Mouse (Mus musculus) ES-Bruce4 (cell line): Measurements from ENCODE around the gene Lpin2. TPM values are rescaled to one million over a fixed set of nuclear protein-coding genes. Genes with fewer than 3 reads are reported as not detected.

ENCODE experiments used
- H3K27ac ChIP-seq: 2 replicates; pipeline ENCODE4 v1.5.1; 2012; ENCODE audit warnings: low read length, inconsistent platforms; ENCODE audit not compliant: insufficient read depth
- H3K27me3 ChIP-seq: 2 replicates; pipeline ENCODE4 v1.6.1; 2012; ENCODE audit warnings: mild to moderate bottlenecking, low read length, inconsistent platforms; ENCODE audit not compliant: control insufficient read depth, poor library complexity, insufficient read depth, severe bottlenecking
- H3K36me3 ChIP-seq: 2 replicates; pipeline ENCODE4 v1.6.1; 2012; ENCODE audit warnings: inconsistent platforms, mild to moderate bottlenecking, low read length, moderate library complexity; ENCODE audit not compliant: control insufficient read depth, poor library complexity, insufficient read depth, severe bottlenecking
- H3K4me1 ChIP-seq: one replicate; pipeline ENCODE4 v1.8.1; 2011; ENCODE audit warnings: low read length; ENCODE audit not compliant: control insufficient read depth, insufficient read depth
- H3K4me3 ChIP-seq: 2 replicates; pipeline ENCODE4 v1.5.1; 2011; ENCODE audit warnings: low read depth, mild to moderate bottlenecking, low read length
- H3K9ac ChIP-seq: 2 replicates; pipeline ENCODE4 v1.6.1; 2012; ENCODE audit warnings: low read depth, mild to moderate bottlenecking, inconsistent platforms; ENCODE audit not compliant: poor library complexity, severe bottlenecking
- H3K9me3 ChIP-seq: replicated peaks from 2 replicates; pipeline ENCODE4 v1.6.1; 2012; ENCODE audit warnings: mild to moderate bottlenecking, low read length, inconsistent platforms; ENCODE audit not compliant: control insufficient read depth, poor library complexity, insufficient read depth, severe bottlenecking
- CTCF ChIP-seq: IDR thresholded peaks from one replicate; pipeline ENCODE4 v1.8.1; 2011; ENCODE audit warnings: low read depth, low read length
- EP300 ChIP-seq: IDR thresholded peaks from 2 replicates; pipeline ENCODE4 v1.6.1; 2011; ENCODE audit warnings: low read depth, low read length; ENCODE audit not compliant: insufficient read depth
- POLR2A ChIP-seq: IDR thresholded peaks from one replicate; pipeline ENCODE4 v1.8.1; 2011; ENCODE audit warnings: low read length; ENCODE audit not compliant: insufficient read depth
- polyA plus RNA-seq: library from polyadenylated mRNA; stranded (reverse); fragments of >200 nt; gene quantifications from 2 replicates; pipeline ENCODE4 v1.2.4, GENCODE M21; 2011; ENCODE audit warnings: low read depth; ENCODE audit not compliant: missing spikeins, insufficient read depth, insufficient read length

Lpin2 gene
- polyA plus RNA-seq, 1 experiment, result 19.2 TPM

- H3K9me3 ChIP-seq, result no peaks in the 10 kb centered on the region
- no peaks in the 10 kb centered on the region for H3K4me1 ChIP-seq
- no peaks in the 10 kb centered on the region for H3K27me3 ChIP-seq
- no peak overlapping the region for H3K9ac ChIP-seq
- no peak overlapping the region for H3K27ac ChIP-seq
- H3K36me3 ChIP-seq, result no peaks in the 10 kb centered on the region
- H3K4me3 ChIP-seq, result no peak overlapping the region
- TF ChIP-seq CTCF, result no peak
- no peak for TF ChIP-seq POLR2A
- TF ChIP-seq EP300, result no peak
These were observed 105.2 kb downstream of the Lpin2 start for GRCm38 (mm10) chr17:71287586-71287985.

GRCm38 (mm10) chr17:71288145-71288758, 105.9 kb downstream of the Lpin2 start:
- no peak overlapping the region for H3K4me3 ChIP-seq
- no peaks in the 10 kb centered on the region for H3K4me1 ChIP-seq
- no peak overlapping the region for H3K9ac ChIP-seq
- H3K9me3 ChIP-seq, result no peaks in the 10 kb centered on the region
- TF ChIP-seq EP300 (no peak), CTCF (no peak), POLR2A (no peak)
- no peaks in the 10 kb centered on the region for H3K36me3 ChIP-seq
- no peaks in the 10 kb centered on the region for H3K27me3 ChIP-seq
- no peak overlapping the region for H3K27ac ChIP-seq

DNA sequence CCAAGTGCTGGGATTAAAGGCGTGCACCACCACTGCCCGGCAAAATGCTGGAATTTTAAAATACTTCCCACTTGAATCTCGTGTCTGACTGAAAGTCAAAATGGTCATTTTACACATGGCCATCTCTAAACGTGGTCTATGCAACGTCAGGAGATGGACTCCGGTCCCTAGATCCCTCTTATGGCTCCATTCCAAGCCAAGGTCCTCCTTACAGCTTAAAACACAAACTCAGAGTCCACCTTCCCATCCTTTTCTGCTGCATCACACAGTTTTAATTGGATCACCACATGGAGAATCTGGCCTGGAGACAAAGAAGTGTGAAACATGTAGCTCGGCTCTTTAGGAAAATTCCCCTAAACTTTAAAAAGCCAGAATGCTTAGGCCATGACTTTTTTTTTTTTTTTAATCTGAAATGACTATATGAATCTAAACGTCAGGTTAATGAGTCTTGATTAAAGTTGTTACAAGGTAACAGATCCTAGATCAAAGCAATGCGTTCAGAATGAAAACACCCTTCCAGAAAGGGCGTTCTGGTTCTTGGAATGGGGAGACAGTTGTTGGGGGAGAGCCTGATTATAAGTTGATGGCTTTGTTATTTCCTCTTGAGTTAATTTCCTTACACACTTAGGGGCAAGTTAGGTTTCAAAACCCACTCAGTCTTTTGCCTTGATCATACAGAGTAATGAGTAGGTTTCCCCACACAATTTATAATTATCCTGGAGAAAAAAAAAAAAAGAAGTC, 106.6 kb downstream of the Lpin2 start:
- H3K36me3 ChIP-seq, result no peaks in the 10 kb centered on the region
- TF ChIP-seq EP300 (no peak), CTCF (no peak)
- no peaks in the 10 kb centered on the region for H3K9me3 ChIP-seq
- H3K27ac ChIP-seq, result no peak overlapping the region
- H3K9ac ChIP-seq, result no peak overlapping the region
- no peaks in the 10 kb centered on the region for H3K4me1 ChIP-seq
- no peaks in the 10 kb centered on the region for H3K27me3 ChIP-seq
- H3K4me3 ChIP-seq, result no peak overlapping the region

DNA sequence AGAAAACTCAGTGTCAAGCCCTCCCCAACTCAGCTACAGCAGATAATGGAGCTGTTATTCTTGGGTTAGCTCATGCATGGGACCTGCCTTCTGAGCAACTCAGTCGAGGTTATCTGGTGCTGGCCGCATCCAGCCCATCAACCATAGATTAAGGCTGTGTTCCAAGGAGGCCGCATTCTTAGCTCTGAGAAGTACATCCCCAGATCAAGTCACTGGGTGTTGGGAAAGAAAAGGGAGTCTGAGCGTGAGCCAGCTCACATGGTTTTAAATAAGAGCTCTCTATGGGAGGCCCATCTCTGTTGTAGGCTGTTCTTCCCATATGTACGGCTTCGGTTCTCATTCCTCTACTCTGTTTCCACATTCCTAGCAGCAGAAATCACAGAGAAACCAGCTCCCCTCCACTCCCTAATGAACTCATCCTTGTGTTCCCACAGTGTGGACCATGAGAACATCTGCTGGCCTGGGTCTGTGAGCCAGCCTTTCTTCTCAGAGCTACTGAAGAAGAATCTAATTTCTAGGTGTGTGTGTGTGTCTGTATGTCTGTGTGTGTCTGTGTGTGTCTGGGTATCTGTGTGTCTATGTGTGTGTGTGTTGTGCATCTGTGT, 107.3 kb downstream of the Lpin2 start:
- no peak overlapping the region for H3K27ac ChIP-seq
- H3K9ac ChIP-seq, result no peak overlapping the region
- no peak for TF ChIP-seq EP300
- no peak for TF ChIP-seq POLR2A
- TF ChIP-seq CTCF, result no peak
- H3K9me3 ChIP-seq, result no peaks in the 10 kb centered on the region
- H3K27me3 ChIP-seq, result no peaks in the 10 kb centered on the region
- no peaks in the 10 kb centered on the region for H3K4me1 ChIP-seq
- H3K4me3 ChIP-seq, result no peak overlapping the region
- no peaks in the 10 kb centered on the region for H3K36me3 ChIP-seq

GRCm38 (mm10) chr17:71290486-71291410, 108.4 kb downstream of the Lpin2 start:
- H3K9ac ChIP-seq, result no peak overlapping the region
- no peaks in the 10 kb centered on the region for H3K9me3 ChIP-seq
- no peak for TF ChIP-seq CTCF
- TF ChIP-seq POLR2A, result no peak
- no peak for TF ChIP-seq EP300
- H3K27me3 ChIP-seq, result no peaks in the 10 kb centered on the region
- H3K36me3 ChIP-seq, result no peaks in the 10 kb centered on the region
- H3K4me1 ChIP-seq, result no peaks in the 10 kb centered on the region
- H3K4me3 ChIP-seq, result no peak overlapping the region
- no peak overlapping the region for H3K27ac ChIP-seq
